Mouse (Mus musculus) thymus, adult 2 months (tissue): Measurements from ENCODE around the gene Pou2f2. TPM values are rescaled to one million over a fixed set of nuclear protein-coding genes. Genes with fewer than 3 reads are reported as not detected.

ENCODE experiments used
- DNase-seq: peaks from one replicate; pipeline ENCODE4 v3.0.0; 2021
- H3K27ac ChIP-seq: fragments of 200-500 bp; 2 replicates; pipeline ENCODE4 v1.5.1; 2012; ENCODE audit warnings: low read length, control low read depth; ENCODE audit not compliant: control insufficient read depth, insufficient read depth
- H3K27me3 ChIP-seq: fragments of 200-500 bp; 2 replicates; pipeline ENCODE4 v1.6.1; 2012; ENCODE audit warnings: mild to moderate bottlenecking, low read length, moderate library complexity, mixed read lengths; ENCODE audit not compliant: control insufficient read depth, insufficient read depth
- H3K36me3 ChIP-seq: fragments of 200-500 bp; 2 replicates; pipeline ENCODE4 v1.6.1; 2012; ENCODE audit warnings: mild to moderate bottlenecking, low read length, moderate library complexity; ENCODE audit not compliant: control insufficient read depth, insufficient read depth
- H3K4me1 ChIP-seq: fragments of 200-500 bp; replicated peaks from 2 replicates; pipeline ENCODE4 v1.6.1; 2012; ENCODE audit warnings: low read length; ENCODE audit not compliant: control insufficient read depth, insufficient read depth
- H3K4me3 ChIP-seq: fragments of 200-500 bp; 2 replicates; pipeline ENCODE4 v1.5.1; 2012; ENCODE audit warnings: mild to moderate bottlenecking, low read length, control low read depth, moderate library complexity; ENCODE audit not compliant: control insufficient read depth, insufficient read depth
- CTCF ChIP-seq: fragments of 200-500 bp; IDR thresholded peaks from 2 replicates; pipeline ENCODE4 v1.5.1; 2012; ENCODE audit warnings: mild to moderate bottlenecking, control low read depth, low read length, moderate library complexity, borderline replicate concordance; ENCODE audit not compliant: control insufficient read depth, poor library complexity, insufficient read depth; ENCODE audit errors: extremely low read depth
- POLR2A ChIP-seq: fragments of 200-500 bp; IDR thresholded peaks from 2 replicates; pipeline ENCODE4 v1.6.1; 2012; ENCODE audit warnings: mild to moderate bottlenecking, low read length, control low read depth, moderate library complexity; ENCODE audit not compliant: control insufficient read depth, poor library complexity, insufficient read depth; ENCODE audit errors: extremely low read depth
- WGBS: fragments of 180-500 bp; shearing (Covaris S2); methylation state at CpG from one replicate; pipeline ENCODE4 v1.1.7; 2018; 5-methylcytosine and 5-hydroxymethylcytosine counted together
- polyA plus RNA-seq: library from polyadenylated mRNA; depleted of rRNA; stranded (reverse); fragments of >200 nt; gene quantifications from 2 replicates; pipeline ENCODE4 v1.2.3, GENCODE M21; 2012

Pou2f2 gene
- polyA plus RNA-seq, 1 experiment, result 5.6 TPM

- 96% methylated on average over 13 of the region's 13 CpGs for WGBS
- TF ChIP-seq POLR2A (no peak), CTCF (no peak)
Observed at GRCm38 (mm10) chr7:25080431-25080830, 99.1 kb downstream of the Pou2f2 start.

GRCm38 (mm10) chr7:25079496-25080026 lies 100.0 kb downstream of the Pou2f2 start:
- no peak overlapping the region for H3K4me3 ChIP-seq
- peaks cover 8% of the 10 kb centered on the region for H3K4me1 ChIP-seq
- H3K36me3 ChIP-seq, result peaks cover 39% of the 10 kb centered on the region
- 89% methylated on average over 12 of the region's 12 CpGs for WGBS
- H3K27ac ChIP-seq, result no peak overlapping the region
- DNase-seq, result no peak
- H3K27me3 ChIP-seq, result no peaks in the 10 kb centered on the region
- TF ChIP-seq CTCF (no peak), POLR2A (no peak)

More at GRCm38 (mm10) chr7:25080431-25080830, 99.1 kb downstream of the Pou2f2 start:
- H3K4me3 ChIP-seq, result no peak overlapping the region
- H3K27me3 ChIP-seq, result no peaks in the 10 kb centered on the region
- H3K4me1 ChIP-seq, result peaks cover 8% of the 10 kb centered on the region
- no peak for DNase-seq
- H3K36me3 ChIP-seq, result peaks cover 39% of the 10 kb centered on the region
- no peak overlapping the region for H3K27ac ChIP-seq

- Histone ChIP-seq H3K27ac (no peak overlapping the region; the same call in 1 of the 2 replicates), H3K4me3 (peak overlapping the region; percentile 84), H3K36me3 (peaks cover 29% of the 10 kb centered on the region), H3K27me3 (no peaks in the 10 kb centered on the region), H3K4me1 (peaks cover 16% of the 10 kb centered on the region)
- TF ChIP-seq POLR2A, result no peak
- TF ChIP-seq CTCF, result no peak
- no peak for DNase-seq
- WGBS, result 1% methylated on average over 33 of the region's 33 CpGs
Observed at GRCm38 (mm10) chr7:25077414-25077755, 102.1 kb downstream of the Pou2f2 start.

GRCm38 (mm10) chr7:25076663-25077413 lies 102.7 kb downstream of the Pou2f2 start:
- under 1% methylated on average over 56 of the region's 56 CpGs for WGBS
- TF ChIP-seq CTCF (peak; percentile 59), POLR2A (peak; percentile 75)

GRCm38 (mm10) chr7:25076296-25076662 lies 103.2 kb downstream of the Pou2f2 start:
- no peak for TF ChIP-seq POLR2A
- TF ChIP-seq CTCF, result no peak
- peaks cover 16% of the 10 kb centered on the region for H3K4me1 ChIP-seq
- H3K4me3 ChIP-seq, result peak overlapping the region; percentile 58
- H3K27ac ChIP-seq, result peak overlapping the region; percentile 87
- DNase-seq, result no peak
- H3K36me3 ChIP-seq, result peaks cover 19% of the 10 kb centered on the region
- no peaks in the 10 kb centered on the region; the same call in 1 of the 2 replicates for H3K27me3 ChIP-seq
- 23% methylated on average over 7 of the region's 7 CpGs for WGBS

More at GRCm38 (mm10) chr7:25076663-25077413, 102.7 kb downstream of the Pou2f2 start:
- peak; percentile 95 for DNase-seq
- H3K36me3 ChIP-seq, result peaks cover 24% of the 10 kb centered on the region
- peak overlapping the region; percentile 84 for H3K4me3 ChIP-seq
- H3K27ac ChIP-seq, result peak overlapping the region; percentile 87
- peaks cover 16% of the 10 kb centered on the region for H3K4me1 ChIP-seq
- no peaks in the 10 kb centered on the region for H3K27me3 ChIP-seq

- Histone ChIP-seq H3K4me1 (peaks cover 16% of the 10 kb centered on the region), H3K27me3 (no peaks in the 10 kb centered on the region; the same call in 1 of the 2 replicates), H3K4me3 (no peak overlapping the region), H3K36me3 (no peaks in the 10 kb centered on the region), H3K27ac (no peak overlapping the region)
- TF ChIP-seq POLR2A, result no peak
- no peak for TF ChIP-seq CTCF
- WGBS, result 88% methylated on average over 8 of the region's 8 CpGs
- DNase-seq, result no peak
Observed at GRCm38 (mm10) chr7:25073924-25074323, 105.6 kb downstream of the Pou2f2 start.

GRCm38 (mm10) chr7:25072716-25073390 lies 106.7 kb downstream of the Pou2f2 start:
- 5% methylated on average over 32 of the region's 33 CpGs for WGBS
- Histone ChIP-seq H3K27ac (no peak overlapping the region), H3K4me3 (peak overlapping the region; percentile 25), H3K27me3 (no peaks in the 10 kb centered on the region; the same call in 1 of the 2 replicates), H3K36me3 (no peaks in the 10 kb centered on the region), H3K4me1 (peaks cover 12% of the 10 kb centered on the region)
- DNase-seq, result no peak
- TF ChIP-seq POLR2A (no peak), CTCF (no peak)
